Mouse (Mus musculus) C2C12 (cell line): Measurements from ENCODE around the gene Polr1d. TPM values are rescaled to one million over a fixed set of nuclear protein-coding genes. Genes with fewer than 3 reads are reported as not detected.

ENCODE experiments used
- H3K27me3 ChIP-seq: one replicate; pipeline ENCODE4 v1.6.1; 2011; ENCODE audit not compliant: control insufficient read depth, insufficient read depth, insufficient read length
- H3K36me3 ChIP-seq: one replicate; pipeline ENCODE4 v1.6.1; 2011; ENCODE audit not compliant: control insufficient read depth, insufficient read depth
- H3K4me3 ChIP-seq: one replicate; pipeline ENCODE4 v1.5.1; 2011; ENCODE audit warnings: mild to moderate bottlenecking, control low read depth; ENCODE audit not compliant: poor library complexity, insufficient read depth, severe bottlenecking
- H3K79me2 ChIP-seq: one replicate; pipeline ENCODE4 v1.6.1; 2011; ENCODE audit not compliant: control insufficient read depth, insufficient read depth
- H3K79me3 ChIP-seq: one replicate; pipeline ENCODE4 v1.6.1; 2011; ENCODE audit warnings: low read depth, control low read depth
- H3ac ChIP-seq: one replicate; pipeline ENCODE3; 2011; ENCODE audit warnings: low read depth; ENCODE audit not compliant: control insufficient read depth, insufficient read length
- CEBPB ChIP-seq: IDR thresholded peaks from one replicate; pipeline ENCODE4 v1.6.1; 2011; ENCODE audit warnings: low read depth, mild to moderate bottlenecking, control low read depth, moderate library complexity
- CTCF ChIP-seq: IDR thresholded peaks from one replicate; pipeline ENCODE4 v1.5.1; 2011; ENCODE audit not compliant: control insufficient read depth, insufficient read depth, insufficient read length
- FOSL1 ChIP-seq: IDR thresholded peaks from one replicate; pipeline ENCODE4 v1.8.0; 2011; ENCODE audit warnings: mild to moderate bottlenecking, low read length; ENCODE audit not compliant: poor library complexity, insufficient read depth, severe bottlenecking
- MAX ChIP-seq: IDR thresholded peaks from one replicate; pipeline ENCODE4 v1.6.1; 2011; ENCODE audit warnings: mild to moderate bottlenecking, control low read depth
- MYOD1 ChIP-seq: IDR thresholded peaks from one replicate; pipeline ENCODE4 v1.6.1; 2011; ENCODE audit warnings: low read depth; ENCODE audit not compliant: control insufficient read depth, insufficient read length
- MYOG ChIP-seq: IDR thresholded peaks from one replicate; pipeline ENCODE4 v1.6.1; 2011; ENCODE audit not compliant: control insufficient read depth, insufficient read length; ENCODE audit errors: extremely low read depth
- USF1 ChIP-seq: IDR thresholded peaks from one replicate; pipeline ENCODE4 v1.6.1; 2011; ENCODE audit warnings: low read depth, mild to moderate bottlenecking, control low read depth, moderate library complexity
- polyA plus RNA-seq: library from polyadenylated mRNA; unstranded; fragments of >200 nt; fragmentation: generic; extraction: Trizol; gene quantifications from one replicate; pipeline ENCODE4 v1.2.1, GENCODE M21; 2012; ENCODE audit warnings: missing spikeins

Gene Polr1d
- polyA plus RNA-seq, 1 experiment, result 115 TPM

GRCm38 (mm10) chr5:147056712-147057290 is 20.0 kb upstream of the Polr1d start:
- Histone ChIP-seq H3K79me2 (peaks cover 47% of the 10 kb centered on the region), H3K36me3 (no peaks in the 10 kb centered on the region), H3ac (no peak overlapping the region), H3K4me3 (no peak overlapping the region), H3K79me3 (peaks cover 14% of the 10 kb centered on the region), H3K27me3 (no peaks in the 10 kb centered on the region)
- no peak for TF ChIP-seq USF1
- TF ChIP-seq MAX, result no peak
- TF ChIP-seq MYOD1, result no peak
- TF ChIP-seq FOSL1, result no peak
- no peak for TF ChIP-seq CTCF
- TF ChIP-seq MYOG, result no peak
- TF ChIP-seq CEBPB, result no peak

- no peak overlapping the region for H3K4me3 ChIP-seq
- no peak for TF ChIP-seq FOSL1
- H3ac ChIP-seq, result no peak overlapping the region
- no peaks in the 10 kb centered on the region for H3K27me3 ChIP-seq
- H3K36me3 ChIP-seq, result no peaks in the 10 kb centered on the region
- H3K79me2 ChIP-seq, result peaks cover 51% of the 10 kb centered on the region
- H3K79me3 ChIP-seq, result peaks cover 16% of the 10 kb centered on the region
Measured at GRCm38 (mm10) chr5:147057626-147058414, 19.0 kb upstream of the Polr1d start.

- Histone ChIP-seq H3ac (no peak overlapping the region), H3K27me3 (no peaks in the 10 kb centered on the region), H3K79me2 (peaks cover 45% of the 10 kb centered on the region), H3K4me3 (no peak overlapping the region), H3K79me3 (peaks cover 16% of the 10 kb centered on the region), H3K36me3 (no peaks in the 10 kb centered on the region)
- TF ChIP-seq MAX, result no peak
- TF ChIP-seq USF1, result no peak
- TF ChIP-seq FOSL1, result no peak
- TF ChIP-seq CTCF, result no peak
- no peak for TF ChIP-seq MYOG
- no peak for TF ChIP-seq MYOD1
- TF ChIP-seq CEBPB, result no peak
Measured at GRCm38 (mm10) chr5:147058661-147059060, 18.2 kb upstream of the Polr1d start.

- Histone ChIP-seq H3K79me2 (peaks cover 38% of the 10 kb centered on the region), H3K79me3 (peaks cover 15% of the 10 kb centered on the region), H3ac (no peak overlapping the region), H3K36me3 (no peaks in the 10 kb centered on the region), H3K27me3 (no peaks in the 10 kb centered on the region), H3K4me3 (no peak overlapping the region)
- TF ChIP-seq MAX, result no peak
- TF ChIP-seq CTCF, result no peak
- no peak for TF ChIP-seq USF1
- TF ChIP-seq FOSL1, result no peak
- TF ChIP-seq MYOG, result no peak
- no peak for TF ChIP-seq CEBPB
- no peak for TF ChIP-seq MYOD1
Measured at GRCm38 (mm10) chr5:147059319-147059718, 17.5 kb upstream of the Polr1d start.

GRCm38 (mm10) chr5:147060024-147060423 is 16.8 kb upstream of the Polr1d start:
- H3K27me3 ChIP-seq, result no peaks in the 10 kb centered on the region
- TF ChIP-seq CEBPB, result no peak
- TF ChIP-seq MYOD1, result no peak
- TF ChIP-seq CTCF, result no peak
- no peak for TF ChIP-seq MYOG
- no peak for TF ChIP-seq MAX
- TF ChIP-seq FOSL1, result no peak
- TF ChIP-seq USF1, result no peak

GRCm38 (mm10) chr5:147063215-147063661 is 13.6 kb upstream of the Polr1d start:
- H3K36me3 ChIP-seq, result no peaks in the 10 kb centered on the region
- no peak overlapping the region for H3K4me3 ChIP-seq
- H3ac ChIP-seq, result no peak overlapping the region
- peaks cover 8% of the 10 kb centered on the region for H3K79me3 ChIP-seq
- TF ChIP-seq CEBPB (no peak), FOSL1 (no peak), USF1 (no peak), MYOG (no peak), CTCF (no peak), MYOD1 (no peak), MAX (no peak)
- peaks cover 30% of the 10 kb centered on the region for H3K79me2 ChIP-seq
- no peaks in the 10 kb centered on the region for H3K27me3 ChIP-seq

More at GRCm38 (mm10) chr5:147060024-147060423, 16.8 kb upstream of the Polr1d start:
- H3K4me3 ChIP-seq, result no peak overlapping the region
- H3K79me2 ChIP-seq, result peaks cover 38% of the 10 kb centered on the region
- H3ac ChIP-seq, result no peak overlapping the region
- H3K79me3 ChIP-seq, result peaks cover 11% of the 10 kb centered on the region
- no peaks in the 10 kb centered on the region for H3K36me3 ChIP-seq
